Mouse (Mus musculus) adrenal gland, postnatal 14 days (tissue): ENCODE results near the gene Irf7. TPM values are rescaled to one million over a fixed set of nuclear protein-coding genes. Genes with fewer than 3 reads are reported as not detected.
"Not testable (repeated sequence)": the region's sequence is repeated elsewhere in the genome, so short reads cannot be mapped to it uniquely, and the experiment has no call there.

Experiments used
- DNase-seq: peaks from one replicate; pipeline ENCODE4 v3.0.0; 2021; ENCODE audit warnings: mixed read lengths
- total RNA-seq: library from RNA; stranded (reverse); gene quantifications from 2 replicates; pipeline ENCODE4 v1.2.3, GENCODE M21; 2021

The Irf7 gene
- total RNA-seq, 1 experiment from 2014 or later: 5.2 TPM

- DNase-seq: no peak
These were observed 9.1 kb upstream of the Irf7 start for GRCm38 (mm10) chr7:141275356-141275755.

DNA sequence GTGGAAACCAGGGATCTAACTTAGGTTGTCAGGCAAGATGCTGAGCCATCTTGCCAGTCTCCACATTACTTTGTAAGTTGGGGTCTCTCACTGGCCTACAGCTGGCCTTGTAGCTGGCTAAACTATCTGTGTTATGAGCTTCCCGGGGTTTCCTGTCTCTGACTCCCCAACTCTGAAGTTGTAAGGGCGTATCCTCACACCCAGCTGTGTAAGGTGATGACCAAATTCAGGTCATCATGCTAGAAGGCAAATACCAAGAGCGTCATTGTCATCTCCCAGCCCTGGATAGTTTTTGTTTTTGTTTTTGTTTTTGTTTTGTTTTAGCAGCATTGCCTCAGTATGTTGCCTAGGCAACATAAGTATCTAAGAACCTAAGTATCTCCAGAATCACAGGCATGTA, 4.3 kb upstream of the Irf7 start:
- no peak for DNase-seq

DNA sequence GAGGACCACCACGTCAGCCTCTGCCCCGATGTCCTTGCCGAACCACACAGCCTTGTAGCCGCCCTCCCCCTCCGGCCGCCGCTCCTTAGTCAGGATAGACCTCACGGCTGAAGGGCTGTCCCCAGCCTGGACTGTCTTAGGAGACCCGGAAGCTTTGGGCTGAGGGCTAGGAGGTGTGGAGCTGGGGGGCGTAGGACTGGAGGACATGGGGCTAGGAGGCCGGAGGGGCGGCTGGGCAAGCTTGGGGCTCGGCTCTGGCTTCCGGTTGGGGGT, 2.9 kb upstream of the Irf7 start:
- DNase-seq: no peak

DNA sequence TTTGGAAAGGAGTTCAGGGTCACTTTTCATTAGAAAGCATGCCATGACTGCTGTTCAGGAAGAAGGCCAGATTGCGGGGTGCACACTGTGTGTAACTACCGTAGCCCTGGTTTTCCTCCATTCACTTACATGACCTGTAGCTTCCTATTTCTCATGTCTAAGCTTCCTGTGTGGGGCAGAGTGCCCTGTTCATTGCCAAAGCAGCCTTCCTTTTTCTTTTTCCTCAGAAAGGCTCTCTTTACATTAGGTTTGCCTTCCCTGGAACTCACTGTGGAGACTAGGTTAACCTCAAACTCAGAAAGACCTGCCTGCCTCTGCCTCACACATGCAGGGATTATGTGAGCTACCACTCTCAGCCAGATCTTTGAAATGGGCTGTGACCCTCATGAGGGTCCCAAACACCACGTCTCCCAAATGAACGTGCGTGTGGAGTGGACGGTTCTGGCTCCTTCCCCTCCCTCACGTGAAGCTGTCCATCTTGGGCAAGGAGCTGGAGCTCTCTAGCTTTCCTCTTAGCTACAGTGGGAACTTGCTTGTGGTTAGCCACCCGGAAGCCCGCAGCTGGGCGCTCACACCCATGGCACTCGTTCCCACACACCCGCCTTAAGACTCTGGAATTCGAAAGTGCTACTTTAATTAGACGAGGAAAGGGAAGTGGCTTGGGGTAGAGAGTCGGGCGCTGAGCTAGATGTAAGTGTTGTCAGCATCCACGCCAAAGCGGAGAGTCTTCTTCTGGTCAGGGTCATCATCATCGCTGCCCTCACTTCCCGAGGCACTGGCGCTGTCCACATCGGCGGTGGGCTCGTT, 2.4 kb upstream of the Irf7 start:
- DNase-seq: no peak

DNA sequence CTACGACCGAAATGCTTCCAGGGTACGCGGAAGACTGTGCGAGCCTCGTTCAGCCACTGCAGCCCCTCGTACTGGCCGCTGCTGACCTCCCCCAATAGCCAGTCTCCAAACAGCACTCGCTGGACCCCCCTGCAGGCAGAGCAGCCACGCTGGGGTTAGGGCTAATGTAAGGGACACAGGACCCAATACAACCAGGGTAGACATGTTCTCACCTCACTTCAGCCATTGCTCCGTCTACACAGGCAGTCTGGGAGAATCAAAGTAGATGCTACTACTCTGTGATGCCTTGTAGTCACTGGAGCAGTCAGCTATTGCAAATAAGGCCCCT, 906 bp downstream of the Irf7 start:
- DNase-seq: no peak

GRCm38 (mm10) chr7:141264761-141265410, 1.4 kb downstream of the Irf7 start:
- DNase-seq: peak; percentile 77

- no peak for DNase-seq
These were observed 2.1 kb downstream of the Irf7 start for GRCm38 (mm10) chr7:141264041-141264700.

- no peak for DNase-seq
These were observed 2.6 kb downstream of the Irf7 start for GRCm38 (mm10) chr7:141263640-141264039.

- DNase-seq: no peak
These were observed 4.8 kb downstream of the Irf7 start for GRCm38 (mm10) chr7:141261480-141261879.

- DNase-seq: no peak
These were observed 10.1 kb downstream of the Irf7 start for GRCm38 (mm10) chr7:141256159-141256558.

- DNase-seq: not testable (repeated sequence)
These were observed 15.8 kb downstream of the Irf7 start for GRCm38 (mm10) chr7:141250486-141250885.

DNA sequence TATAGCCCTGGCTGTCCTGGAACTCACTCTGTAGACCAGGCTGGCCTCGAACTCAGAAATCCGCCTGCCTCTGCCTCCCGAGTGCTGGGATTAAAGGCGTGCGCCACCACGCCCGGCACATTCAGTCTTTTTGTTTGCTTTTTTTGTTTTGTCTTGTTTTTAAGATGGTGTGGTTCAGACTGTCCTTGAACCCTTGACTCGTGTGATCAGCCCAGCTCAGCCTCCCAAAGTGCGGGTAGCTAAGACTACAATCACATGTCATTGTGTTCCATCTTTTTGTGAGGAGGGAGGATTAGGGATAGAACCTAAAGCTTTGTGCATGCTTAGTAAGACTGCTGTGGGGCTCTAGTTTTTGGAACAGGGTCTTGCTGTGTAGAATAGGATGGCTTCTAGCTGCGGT, 34.7 kb downstream of the Irf7 start:
- no peak for DNase-seq

DNA sequence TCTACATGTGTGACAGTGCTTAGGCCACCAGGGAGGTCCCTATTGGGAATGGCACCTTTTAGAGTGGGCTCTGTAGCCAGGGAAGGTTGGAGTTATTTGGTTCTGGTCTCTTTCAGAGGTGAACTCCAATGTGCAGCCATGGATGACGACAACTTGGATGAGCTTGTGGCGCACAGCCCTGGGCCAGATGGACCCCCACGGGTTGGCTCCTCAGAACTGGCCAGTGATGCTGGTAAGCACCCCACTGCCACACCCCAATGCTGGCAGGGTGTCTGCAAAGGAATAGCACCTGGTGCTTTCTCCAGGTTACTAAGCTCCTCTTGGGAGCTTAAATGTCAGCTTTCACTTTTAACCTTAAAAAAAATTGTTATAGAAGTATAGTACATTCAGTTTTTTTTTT, 35.2 kb downstream of the Irf7 start:
- DNase-seq: no peak

- DNase-seq: no peak
These were observed 35.7 kb downstream of the Irf7 start for GRCm38 (mm10) chr7:141230570-141230969.

DNA sequence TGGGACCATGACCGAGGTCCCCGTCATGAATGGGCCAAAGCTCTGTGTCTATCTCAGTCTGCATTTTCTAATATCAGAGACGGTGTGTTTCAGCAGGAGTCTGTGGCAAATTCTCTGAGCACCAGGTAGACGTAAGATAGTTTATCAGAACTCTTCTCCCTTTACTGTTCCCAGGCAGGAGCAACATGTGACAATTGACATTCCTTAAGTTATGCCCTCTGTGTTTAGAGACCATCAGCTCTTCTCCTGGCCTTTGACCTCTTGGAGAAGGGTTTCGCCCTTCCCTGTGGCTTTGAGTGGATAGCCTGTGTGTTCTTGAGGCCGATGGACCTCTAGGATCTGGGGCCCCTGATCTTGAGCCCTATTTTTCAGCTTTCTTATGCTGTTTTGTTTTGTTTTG, 36.6 kb downstream of the Irf7 start:
- DNase-seq: no peak

DNA sequence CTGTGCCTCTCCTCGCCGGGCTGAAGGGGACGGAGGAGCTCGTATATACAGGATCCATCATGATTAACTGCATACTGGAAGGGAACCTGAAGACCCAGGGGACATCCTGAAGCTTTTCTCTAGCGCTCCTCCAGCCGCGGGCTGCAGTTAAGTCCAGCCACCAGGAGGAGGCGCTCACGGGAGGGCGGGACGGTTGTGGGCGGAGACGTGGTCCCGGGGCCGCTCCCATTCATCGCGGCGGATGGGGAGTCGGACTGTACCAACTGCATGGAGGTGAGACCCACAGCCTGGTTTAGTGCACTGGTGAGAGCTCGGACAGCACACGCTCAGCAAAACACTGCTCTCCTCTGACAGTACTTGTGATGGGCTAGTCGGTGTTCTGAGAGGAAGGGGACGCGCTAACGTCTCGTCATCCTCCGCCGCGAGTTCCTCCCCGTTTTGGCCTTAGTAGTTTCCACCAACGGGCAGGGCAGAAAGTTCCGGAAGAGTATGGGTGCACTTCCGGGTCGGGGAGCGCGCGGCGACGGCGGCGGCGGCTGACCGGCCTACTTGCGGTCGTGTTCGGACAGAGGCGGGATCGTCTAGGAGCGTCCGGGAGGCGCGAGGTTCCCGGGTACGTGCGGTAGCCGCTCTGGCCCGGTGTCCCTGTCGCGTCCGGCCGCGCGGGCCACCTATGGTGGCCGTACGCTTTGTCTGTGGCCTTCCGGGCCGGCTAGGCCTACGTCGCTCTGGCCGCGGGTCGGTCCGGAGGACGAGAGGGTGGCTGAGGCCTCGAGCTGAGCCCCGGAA, 37.8 kb downstream of the Irf7 start, which contains the start of gene Phrf1:
Gene Phrf1, plus strand, starts transcription at position 506 of the 789 bp plus-strand sequence.
- DNase-seq: peak; percentile 96

- DNase-seq: no peak
These were observed 38.5 kb downstream of the Irf7 start for GRCm38 (mm10) chr7:141227796-141228195.

GRCm38 (mm10) chr7:141226535-141226934, 39.7 kb downstream of the Irf7 start:
- no peak for DNase-seq

DNA sequence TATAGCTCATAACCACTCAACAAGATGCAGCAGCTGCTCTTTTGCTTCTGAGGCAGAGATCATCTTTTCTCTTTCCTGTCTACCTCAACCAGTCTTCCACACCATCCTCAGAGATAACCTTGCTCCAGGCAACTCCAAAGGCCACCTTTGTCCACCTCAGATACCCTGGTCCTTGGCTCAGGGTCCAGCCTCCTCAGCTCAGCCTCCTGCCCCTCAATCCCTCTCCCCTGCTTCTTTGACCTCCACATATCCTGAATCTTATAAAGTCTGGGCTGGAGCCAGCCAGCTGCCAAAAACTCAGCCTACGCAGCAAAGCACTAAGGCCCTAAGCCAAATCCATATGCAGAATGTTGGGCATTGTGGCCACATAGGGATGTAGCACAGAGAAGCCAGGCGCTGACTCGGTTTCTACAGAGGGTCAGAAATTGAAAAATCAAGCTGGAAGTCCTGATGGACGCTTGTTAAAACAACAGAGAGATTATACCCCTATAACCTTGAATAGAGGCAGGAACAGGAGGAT, 43.5 kb downstream of the Irf7 start:
- peak; percentile 26 for DNase-seq

DNA sequence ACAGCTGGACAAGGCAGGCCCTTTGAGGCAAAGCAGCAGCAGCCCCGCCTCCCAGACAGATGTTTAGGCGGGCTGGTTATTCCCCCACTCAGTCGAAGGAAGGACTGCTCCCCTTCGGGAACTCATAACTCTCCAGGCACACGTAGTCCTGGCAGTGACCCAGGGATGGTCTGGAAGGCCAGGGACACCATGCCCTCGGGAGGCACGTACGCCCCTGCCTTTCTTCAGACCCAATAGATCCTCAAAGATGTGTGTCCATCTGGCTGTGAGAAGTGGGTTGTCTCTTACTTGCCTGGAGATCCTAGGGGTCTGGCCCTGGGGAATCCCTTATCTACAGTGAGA, 44.2 kb downstream of the Irf7 start:
- no peak for DNase-seq

- peak; percentile 99 for DNase-seq
These were observed 44.8 kb downstream of the Irf7 start for GRCm38 (mm10) chr7:141221249-141222125.

GRCm38 (mm10) chr7:141220377-141220776, 45.9 kb downstream of the Irf7 start:
- no peak for DNase-seq
